Mouse (Mus musculus) liver, adult 2 months (tissue): ENCODE measurements around the gene Eif3l.

Experiments
- CTCF ChIP-seq: fragments of 200-500 bp; IDR thresholded peaks from 2 replicates; pipeline ENCODE4 v1.5.1; 2011; ENCODE audit warnings: low read depth, low read length, control low read depth
- POLR2A ChIP-seq: fragments of 200-500 bp; IDR thresholded peaks from 2 replicates; pipeline ENCODE4 v1.6.1; 2011; ENCODE audit warnings: low read length, control low read depth; ENCODE audit not compliant: insufficient read depth; ENCODE audit errors: extremely low read depth

- no peak for TF ChIP-seq CTCF
- TF ChIP-seq POLR2A: no peak
These were observed 14.0 kb upstream of the Eif3l start for GRCm38 (mm10) chr15:79060887-79061565.
